Mouse (Mus musculus): ENCODE data around the gene Psma4.
"Not testable (repeated sequence)": the region's sequence is repeated elsewhere in the genome, so short reads cannot be mapped to it uniquely, and the experiment has no call there.

Gene Psma4

GRCm38 (mm10) chr9:54950575-54951321 lies at the start of gene Psma4, which contains the start of gene AY074887:
Gene Psma4, plus strand, starts transcription at chr9:54950790.
Gene AY074887, minus strand, starts transcription at chr9:54950998.
- peak; percentile 80 to 84 for DNase-seq (ENCODE audit: low spot score in 2 of 2)

DNA sequence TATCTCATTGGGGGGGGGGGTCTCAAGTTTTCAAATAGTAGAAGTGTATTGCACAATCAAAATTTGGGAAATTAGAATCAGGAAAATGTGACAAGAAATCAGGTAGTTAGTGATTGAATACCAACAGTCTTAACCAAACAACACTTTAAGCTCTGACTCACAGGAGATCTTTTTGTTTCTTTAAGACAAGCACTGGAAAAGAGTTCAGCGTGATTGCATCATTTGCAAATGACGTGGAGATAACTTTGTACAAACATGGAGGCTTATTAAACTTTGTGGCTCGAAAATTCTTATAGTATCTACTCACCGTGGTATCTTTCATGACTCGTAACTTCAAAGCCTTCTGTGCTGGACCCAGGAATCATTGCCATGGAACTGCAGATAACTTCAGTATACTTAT lies 41.1 kb upstream of the Psma4 start:
- DNase-seq (ENCODE audit: low spot score in 2 of 2): no peak

DNA sequence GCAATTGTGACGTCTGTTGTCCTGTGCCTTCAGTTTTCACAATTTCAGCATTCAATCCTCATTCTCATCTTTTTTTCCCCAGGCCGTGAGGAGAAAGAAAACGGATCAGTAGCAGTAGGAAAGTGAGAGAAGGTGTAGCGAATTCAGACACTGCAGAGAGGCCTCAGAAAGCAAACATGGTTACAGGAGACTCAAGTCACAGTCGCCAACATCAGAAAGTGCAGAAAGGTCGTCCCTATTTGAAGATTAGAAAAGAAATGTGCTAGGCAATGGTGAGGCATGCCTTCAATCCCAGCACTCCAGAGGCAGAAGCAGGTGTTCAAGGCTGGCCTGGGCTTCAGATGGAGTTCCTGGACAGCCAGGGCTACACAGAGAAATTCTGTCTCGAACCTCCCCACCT lies 35.0 kb upstream of the Psma4 start:
- DNase-seq (ENCODE audit: low spot score in 2 of 2): no peak

GRCm38 (mm10) chr9:54916401-54916800 lies 34.2 kb upstream of the Psma4 start:
- DNase-seq (ENCODE audit: low spot score in 2 of 2): no peak

- peak; percentile 79 to 93 for DNase-seq (ENCODE audit: low spot score in 2 of 2)
These were observed 33.4 kb upstream of the Psma4 start, which contains the start of gene Hykk for GRCm38 (mm10) chr9:54917010-54917677. Gene Hykk, plus strand, starts transcription at chr9:54917283.

DNA sequence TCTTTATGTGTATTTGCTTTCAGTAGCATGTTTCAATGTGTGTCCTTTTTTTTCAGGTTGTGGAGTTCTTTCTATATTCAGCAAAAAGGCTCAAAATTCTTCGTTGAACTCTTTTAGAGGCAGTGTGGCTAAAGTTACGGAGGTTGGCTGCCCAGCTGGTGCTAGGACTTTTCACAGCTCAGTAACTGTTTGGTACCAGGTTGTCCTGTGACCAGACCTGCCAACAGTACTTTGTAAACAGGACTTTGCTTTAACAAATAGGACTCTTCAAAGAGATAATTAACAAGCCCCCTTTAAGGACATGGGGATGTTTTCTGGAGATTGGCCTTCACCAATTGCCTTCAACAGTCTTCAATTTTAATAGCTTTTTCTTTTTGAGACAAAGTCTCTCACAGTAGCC lies 32.4 kb upstream of the Psma4 start:
- DNase-seq (ENCODE audit: low spot score in 2 of 2): no peak

DNA sequence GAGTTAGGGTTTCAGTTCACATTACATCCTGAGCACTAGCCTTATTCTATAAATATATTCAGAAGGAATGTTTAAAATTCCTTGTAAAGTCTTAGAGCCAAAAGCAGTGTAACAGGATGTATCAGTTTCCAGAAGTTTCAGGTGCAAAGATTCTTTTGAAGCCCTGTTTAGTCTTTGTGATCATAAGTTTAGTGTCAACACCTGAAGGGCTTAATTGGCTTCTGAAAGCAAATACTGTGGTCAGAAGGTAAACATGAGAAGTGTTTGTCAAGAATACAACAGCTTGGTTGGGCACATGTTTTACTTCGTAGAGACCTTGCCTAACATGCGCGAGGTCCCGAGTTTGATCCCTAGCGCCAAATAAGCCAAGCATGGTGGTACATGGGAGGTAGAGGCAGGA lies 31.8 kb upstream of the Psma4 start:
- DNase-seq (ENCODE audit: low spot score in 2 of 2): no peak

- no peak for DNase-seq (ENCODE audit: low spot score in 2 of 2)
These were observed 30.6 kb upstream of the Psma4 start for GRCm38 (mm10) chr9:54919946-54920345.

DNA sequence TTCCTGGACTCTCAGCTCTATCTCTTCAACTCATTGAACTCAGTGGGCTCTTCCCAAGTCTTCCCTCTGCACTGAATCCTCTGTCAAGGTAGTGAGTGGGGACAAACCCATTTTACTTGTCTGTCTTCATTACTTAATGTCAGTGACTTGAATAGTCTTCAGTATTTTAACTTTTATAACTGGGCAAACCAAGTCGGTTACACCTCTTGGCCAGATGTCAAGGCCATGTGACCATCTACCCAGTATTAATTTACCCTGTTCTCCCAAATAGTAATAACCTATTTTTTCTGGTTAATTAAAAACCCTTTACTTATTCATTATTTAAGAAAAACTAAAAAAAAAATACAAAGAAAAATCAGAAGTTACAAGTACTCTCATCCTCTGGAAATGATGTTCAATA lies 19.8 kb upstream of the Psma4 start:
- no peak for DNase-seq (ENCODE audit: low spot score in 2 of 2)

- no peak for DNase-seq (ENCODE audit: low spot score in 2 of 2)
These were observed 18.8 kb upstream of the Psma4 start for GRCm38 (mm10) chr9:54931765-54932164.

DNA sequence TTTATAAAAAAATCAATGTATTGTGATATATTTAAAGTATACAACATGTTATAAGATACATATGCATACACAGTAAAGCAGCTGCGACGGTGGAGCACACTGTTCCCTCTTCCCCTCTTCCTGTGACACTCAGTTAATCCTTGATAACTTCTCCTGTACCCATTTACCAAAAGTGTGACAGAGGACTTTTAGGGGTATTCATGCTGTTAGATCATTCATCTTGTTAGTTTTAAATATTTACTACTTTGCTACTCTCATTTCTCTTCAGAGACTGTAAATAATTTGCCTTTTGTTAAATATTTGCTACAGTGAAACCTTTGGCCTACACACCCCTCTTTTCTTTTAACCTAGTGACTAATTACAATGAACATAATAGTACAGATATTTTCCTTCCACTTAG lies 18.2 kb upstream of the Psma4 start:
- DNase-seq (ENCODE audit: low spot score in 2 of 2): no peak

DNA sequence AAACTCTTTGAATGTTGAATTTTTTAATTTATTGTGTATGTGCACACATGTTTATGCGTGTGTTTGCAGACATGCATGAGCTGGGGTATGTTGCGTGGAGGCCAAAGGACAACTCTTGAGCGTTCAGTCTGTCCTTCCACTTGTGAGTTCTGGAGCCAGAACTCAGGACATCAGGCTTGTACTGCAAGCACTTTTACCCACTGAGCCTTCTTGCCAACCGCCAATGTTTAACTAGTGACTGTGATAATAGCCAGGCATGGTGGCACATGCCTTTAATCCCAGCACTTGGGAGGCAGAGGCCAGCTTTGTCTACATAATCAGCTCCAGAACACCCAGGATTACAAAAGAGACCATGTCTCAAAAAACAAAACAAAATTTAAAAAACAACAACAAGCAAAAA lies 8.5 kb upstream of the Psma4 start:
- no peak for DNase-seq (ENCODE audit: low spot score in 2 of 2)

GRCm38 (mm10) chr9:54944467-54944866 lies 6.1 kb upstream of the Psma4 start:
- DNase-seq (ENCODE audit: low spot score in 2 of 2): no peak

GRCm38 (mm10) chr9:54946256-54946655 lies 4.3 kb upstream of the Psma4 start:
- DNase-seq (ENCODE audit: low spot score in 2 of 2): no peak

DNA sequence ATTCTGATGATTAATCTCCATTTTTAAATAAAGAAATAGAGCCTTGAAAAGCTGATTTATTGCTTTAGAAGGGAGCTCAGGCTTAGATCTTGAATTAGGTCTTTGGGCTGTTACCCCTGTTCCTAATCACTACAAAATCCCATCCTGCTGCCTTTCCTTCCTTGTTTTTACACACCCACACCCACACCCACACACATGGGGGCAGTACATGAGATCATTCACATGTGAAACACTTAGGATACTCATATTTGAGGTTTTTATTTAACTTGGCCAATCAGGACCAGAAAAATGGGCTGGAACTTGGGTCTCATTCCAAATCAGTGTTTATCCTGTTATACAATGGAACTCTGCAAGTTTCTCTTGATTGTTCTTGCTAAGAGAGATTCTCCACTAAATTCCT lies 1.1 kb upstream of the Psma4 start:
- no peak for DNase-seq (ENCODE audit: low spot score in 2 of 2)

DNA sequence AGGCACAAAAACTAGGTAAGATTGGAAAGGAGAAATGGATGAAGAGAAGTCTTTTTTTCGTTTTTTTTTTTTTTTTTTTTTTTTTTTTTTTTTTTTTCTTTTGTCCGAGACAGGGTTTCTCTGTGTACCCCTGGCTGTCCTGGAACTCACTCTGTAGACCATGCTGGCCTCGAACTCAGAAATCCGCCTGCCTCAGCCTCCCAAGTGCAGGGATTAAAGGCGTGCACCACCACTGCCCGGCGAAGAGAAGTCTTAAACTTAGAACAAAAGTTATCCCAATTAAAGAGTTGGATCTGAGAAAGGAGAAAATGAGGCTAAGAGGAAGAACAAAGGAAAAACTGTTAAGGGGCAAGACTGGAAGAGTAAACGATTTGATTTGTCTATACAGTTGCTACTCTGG lies 428 bp upstream of the Psma4 start:
- DNase-seq (ENCODE audit: low spot score in 2 of 2): not testable (repeated sequence)

GRCm38 (mm10) chr9:54961059-54961458 lies 10.5 kb downstream of the Psma4 start:
- DNase-seq (ENCODE audit: low spot score in 2 of 2): no peak

- no peak for DNase-seq (ENCODE audit: low spot score in 2 of 2)
These were observed 13.1 kb downstream of the Psma4 start for GRCm38 (mm10) chr9:54963669-54964068.

DNA sequence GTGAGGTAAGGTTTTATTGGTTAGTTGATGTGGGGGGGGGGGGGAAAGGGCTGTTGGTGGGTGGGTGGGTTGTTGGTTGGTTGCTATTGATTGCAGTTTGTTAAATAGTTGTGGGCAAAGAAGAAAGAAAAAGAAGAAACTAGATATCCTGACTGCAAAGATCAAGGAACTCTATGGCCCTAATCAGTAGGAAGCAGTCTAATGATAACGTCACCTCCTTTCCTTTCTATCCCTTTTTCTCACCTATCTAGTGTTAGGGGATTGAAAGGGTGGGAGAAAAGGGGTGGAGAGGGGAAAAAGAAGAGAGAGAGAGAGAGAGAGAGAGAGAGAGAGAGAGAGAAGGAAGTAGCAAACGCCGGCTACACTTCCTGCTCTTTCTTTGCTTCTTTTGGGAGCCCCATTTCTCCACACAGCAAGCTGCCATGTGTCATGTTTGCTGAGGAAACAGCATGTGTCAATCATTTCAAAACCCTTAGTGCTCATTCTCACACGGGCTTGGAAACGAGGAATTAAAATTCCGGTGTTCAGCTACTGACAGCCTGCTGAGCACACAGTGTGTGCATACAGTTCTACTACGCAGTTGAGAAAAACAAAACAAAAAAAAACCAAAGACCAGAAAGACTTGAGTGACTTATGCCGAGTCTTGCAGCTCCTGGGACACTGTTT lies 19.5 kb downstream of the Psma4 start:
- DNase-seq (ENCODE audit: low spot score in 2 of 2): no peak

- DNase-seq (ENCODE audit: low spot score in 2 of 2): no peak
These were observed 30.1 kb downstream of the Psma4 start, which contains the start of gene Chrna5 for GRCm38 (mm10) chr9:54980674-54981073. Gene Chrna5, plus strand, starts transcription at chr9:54980880.

DNA sequence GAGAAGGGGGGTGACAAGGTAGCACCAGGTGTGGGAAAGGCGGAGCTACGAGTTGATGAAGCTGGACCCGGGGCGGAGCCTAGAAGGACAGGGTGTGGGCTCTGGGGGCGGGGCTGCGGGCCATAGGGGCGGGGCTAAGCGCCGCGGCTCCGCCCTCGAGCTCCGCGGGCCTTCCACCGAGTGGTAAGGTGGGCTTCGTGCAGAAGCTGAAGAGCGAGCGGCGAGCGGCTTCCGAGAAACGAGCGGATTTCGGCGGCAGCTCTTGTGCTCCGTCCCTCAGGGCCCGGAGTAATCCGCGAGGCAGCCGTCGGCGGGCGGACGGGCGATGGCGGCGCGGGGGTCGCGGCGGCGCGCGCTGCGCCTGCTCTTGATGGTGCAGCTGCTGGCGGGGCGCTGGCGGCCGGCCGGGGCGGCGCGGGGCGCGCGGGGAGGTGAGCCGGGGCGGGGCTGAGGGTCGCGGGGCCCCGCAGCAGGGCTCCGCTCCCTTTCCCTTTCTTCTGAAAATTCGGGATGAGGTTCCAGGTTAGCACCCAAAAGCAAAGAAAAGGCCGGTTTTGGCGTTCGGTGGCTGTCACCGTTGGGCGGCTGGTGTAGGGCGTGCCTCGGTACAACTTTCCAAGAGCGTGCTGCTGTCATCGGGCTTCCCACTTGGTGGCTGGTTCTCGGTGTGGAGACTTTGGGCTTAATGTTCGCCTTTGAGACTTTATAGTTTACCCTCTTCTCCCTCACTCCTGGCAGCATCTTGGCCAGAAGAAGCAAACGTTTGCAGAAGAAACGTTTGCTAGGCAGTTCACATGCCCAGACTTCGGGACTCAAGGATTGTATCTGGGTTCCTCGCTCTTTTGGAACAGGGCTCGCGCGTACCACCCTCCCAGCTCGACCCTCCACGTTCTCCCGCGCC lies 31.0 kb downstream of the Psma4 start:
- no peak for DNase-seq (ENCODE audit: low spot score in 2 of 2)

DNA sequence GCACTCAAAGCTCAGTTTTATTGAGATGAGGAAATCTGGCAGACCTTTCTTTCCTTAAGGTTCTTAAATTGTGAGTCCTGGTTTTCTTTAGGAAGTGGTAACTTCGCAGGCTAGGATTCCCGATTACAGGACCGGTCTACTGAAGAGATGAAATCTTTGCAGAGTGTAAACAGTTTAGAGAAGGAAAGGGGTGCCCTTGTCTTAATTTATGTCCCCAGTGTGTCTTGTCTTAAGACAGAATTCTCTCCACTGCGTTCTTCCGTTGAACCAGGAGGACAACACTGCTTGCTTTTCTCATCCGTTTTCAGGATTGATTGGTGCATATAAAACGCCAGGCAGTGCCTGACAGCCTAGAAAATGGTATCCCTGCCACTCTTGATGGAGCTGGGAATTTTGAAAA lies 31.8 kb downstream of the Psma4 start:
- no peak for DNase-seq (ENCODE audit: low spot score in 2 of 2)
